Mouse (Mus musculus): ENCODE results near the gene 1700015G11Rik. TPM values are rescaled to one million over a fixed set of nuclear protein-coding genes. Genes with fewer than 3 reads are reported as not detected.

Gene 1700015G11Rik
- polyA plus RNA-seq, 1 experiment from 2014 or later: not detected

DNA sequence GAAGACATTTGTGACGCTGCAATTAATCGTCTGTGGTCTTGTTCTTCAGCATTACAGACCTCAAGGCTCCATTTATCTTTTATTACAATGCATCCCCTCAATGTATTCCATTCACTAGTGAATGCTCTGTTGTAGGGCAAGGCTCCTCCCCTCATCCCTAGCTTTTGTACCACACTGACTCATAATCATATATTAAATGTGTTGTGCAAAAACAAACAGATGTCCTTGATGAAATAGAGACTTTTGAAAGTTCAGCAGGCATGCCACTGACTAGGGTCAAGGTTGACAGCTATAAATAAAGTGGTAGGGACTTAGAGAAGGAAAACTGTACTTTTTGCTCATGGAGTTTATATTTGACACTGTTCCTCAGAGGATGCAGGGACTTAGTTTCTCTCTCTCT is 42.0 kb downstream of the 1700015G11Rik start:
- no peak overlapping the region for H3K4me2 ChIP-seq (ENCODE audit: low read depth, low read length)
- 33% methylated on average over 2 of the region's 2 CpGs for WGBS
- ATAC-seq (ENCODE audit: low read depth): peak; percentile 12; the same call in 1 of the 2 replicates
- no peaks in the 10 kb centered on the region for H3K9me3 ChIP-seq (ENCODE audit: control insufficient read depth, low read length)
- H3K36me3 ChIP-seq (ENCODE audit: control insufficient read depth, insufficient read depth, low read length): no peaks in the 10 kb centered on the region
- no peak overlapping the region for H3K4me3 ChIP-seq (ENCODE audit: low read depth, low read length)
- H3K9ac ChIP-seq (replicated peaks; ENCODE audit: low read depth, low read length): no peak overlapping the region
- H3K27me3 ChIP-seq (ENCODE audit: control insufficient read depth, insufficient read depth, low read length): no peaks in the 10 kb centered on the region
- H3K27ac ChIP-seq (ENCODE audit: low read depth, low read length): no peak overlapping the region
- 0 out of 2 replicates have a peak, but pooled peaks cover 3% of the 10 kb centered on the region for H3K4me1 ChIP-seq (ENCODE audit: control insufficient read depth, insufficient read depth, low read length)

DNA sequence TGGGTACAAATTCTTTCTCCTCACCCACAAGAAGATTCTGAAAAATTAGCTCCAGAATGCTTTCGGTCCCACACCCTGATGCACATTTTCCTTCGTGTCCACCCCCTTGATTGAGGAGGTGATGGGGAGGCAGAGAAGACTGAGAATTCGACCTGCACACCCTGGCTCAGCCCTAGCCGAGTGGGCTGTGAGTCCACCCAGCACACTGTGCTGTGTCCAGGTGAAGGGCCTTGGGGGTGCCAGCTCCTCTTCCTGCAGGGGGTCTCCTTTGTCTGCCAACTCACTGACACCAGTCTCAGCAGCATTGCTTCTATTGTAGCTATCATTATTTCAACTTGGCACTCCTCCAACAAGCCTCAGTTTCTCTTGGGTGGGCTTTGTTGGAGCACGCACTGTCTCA is 42.4 kb downstream of the 1700015G11Rik start:
- 55% methylated on average over 5 of the region's 5 CpGs for WGBS
- H3K9me3 ChIP-seq (ENCODE audit: control insufficient read depth, low read length): no peaks in the 10 kb centered on the region
- 0 out of 2 replicates have a peak, but pooled peaks cover 3% of the 10 kb centered on the region for H3K4me1 ChIP-seq (ENCODE audit: control insufficient read depth, insufficient read depth, low read length)
- H3K4me3 ChIP-seq (ENCODE audit: low read depth, low read length): no peak overlapping the region
- H3K27me3 ChIP-seq (ENCODE audit: control insufficient read depth, insufficient read depth, low read length): no peaks in the 10 kb centered on the region
- H3K36me3 ChIP-seq (ENCODE audit: control insufficient read depth, insufficient read depth, low read length): no peaks in the 10 kb centered on the region
- no peak overlapping the region for H3K27ac ChIP-seq (ENCODE audit: low read depth, low read length)
- no peak overlapping the region for H3K9ac ChIP-seq (replicated peaks; ENCODE audit: low read depth, low read length)
- ATAC-seq (ENCODE audit: low read depth): peak; percentile 39; the same call in 1 of the 2 replicates
- no peak overlapping the region for H3K4me2 ChIP-seq (ENCODE audit: low read depth, low read length)

DNA sequence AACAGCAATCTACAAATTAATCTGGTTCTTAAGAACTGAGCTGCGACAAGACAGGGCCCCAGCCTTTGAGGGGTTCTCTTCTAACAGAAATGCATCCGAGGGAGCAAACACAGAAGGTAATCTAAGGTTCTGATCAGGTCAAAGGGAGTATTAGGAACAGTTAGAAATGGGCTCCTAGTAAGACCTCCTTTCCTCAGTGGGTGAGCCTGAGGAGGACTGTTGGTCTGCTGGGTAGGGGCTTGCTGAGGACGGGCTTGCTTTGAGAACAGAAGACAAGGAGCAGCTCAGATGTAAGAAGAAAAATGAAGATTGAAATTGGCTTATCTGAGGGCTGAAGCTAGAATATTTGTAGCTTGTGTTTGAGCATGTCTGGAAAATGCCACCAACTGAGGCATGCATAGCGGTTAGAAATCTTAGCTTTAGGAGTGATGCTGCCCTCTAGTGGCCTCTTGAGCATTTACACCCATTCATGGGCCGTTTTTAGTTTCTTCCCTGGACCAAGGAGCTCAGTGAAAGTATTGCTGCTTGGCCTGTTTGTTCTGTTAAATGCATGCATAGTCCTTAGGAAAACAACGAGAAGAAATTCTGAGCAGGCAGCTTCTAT is 43.2 kb downstream of the 1700015G11Rik start:
- peak; percentile 76 for ATAC-seq (ENCODE audit: low read depth)
- WGBS: 31% methylated on average over 6 of the region's 6 CpGs
- Histone ChIP-seq H3K4me3 (ENCODE audit: low read depth, low read length) (no peak overlapping the region), H3K36me3 (ENCODE audit: control insufficient read depth, insufficient read depth, low read length) (no peaks in the 10 kb centered on the region), H3K9me3 (ENCODE audit: control insufficient read depth, low read length) (no peaks in the 10 kb centered on the region), H3K27me3 (ENCODE audit: control insufficient read depth, insufficient read depth, low read length) (no peaks in the 10 kb centered on the region), H3K27ac (ENCODE audit: low read depth, low read length) (peak overlapping the region; percentile 39; the same call in 1 of the 2 replicates), H3K9ac (replicated peaks; ENCODE audit: low read depth, low read length) (no peak overlapping the region), H3K4me1 (ENCODE audit: control insufficient read depth, insufficient read depth, low read length) (0 out of 2 replicates have a peak, but pooled peaks cover 3% of the 10 kb centered on the region), H3K4me2 (ENCODE audit: low read depth, low read length) (no peak overlapping the region)

DNA sequence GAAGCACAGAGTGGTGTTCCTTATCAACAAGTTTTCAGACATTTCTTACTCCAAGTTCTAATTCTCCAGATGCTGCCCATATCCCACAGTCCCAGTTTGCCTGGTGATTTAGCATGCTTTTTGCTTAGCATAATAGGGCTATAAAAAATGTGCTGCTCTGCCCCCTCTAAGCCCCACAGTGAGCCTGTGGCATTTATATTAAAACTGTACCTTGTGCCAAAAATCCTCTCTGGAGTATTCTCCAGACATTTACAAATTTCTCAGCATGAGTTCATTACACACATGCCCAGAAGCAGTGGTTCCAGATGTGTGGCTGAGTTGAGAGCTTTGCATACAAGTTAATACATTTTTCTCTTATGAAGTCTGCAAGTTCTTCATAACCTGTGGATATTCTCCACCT is 46.1 kb downstream of the 1700015G11Rik start:
- H3K27me3 ChIP-seq (ENCODE audit: control insufficient read depth, insufficient read depth, low read length): no peaks in the 10 kb centered on the region
- H3K36me3 ChIP-seq (ENCODE audit: control insufficient read depth, insufficient read depth, low read length): no peaks in the 10 kb centered on the region
- no peaks in the 10 kb centered on the region for H3K4me1 ChIP-seq (ENCODE audit: control insufficient read depth, insufficient read depth, low read length)
- ATAC-seq (ENCODE audit: low read depth): no peak
- no peak overlapping the region for H3K27ac ChIP-seq (ENCODE audit: low read depth, low read length)
- H3K9me3 ChIP-seq (ENCODE audit: control insufficient read depth, low read length): no peaks in the 10 kb centered on the region
- H3K9ac ChIP-seq (replicated peaks; ENCODE audit: low read depth, low read length): no peak overlapping the region
- no peak overlapping the region for H3K4me3 ChIP-seq (ENCODE audit: low read depth, low read length)
- H3K4me2 ChIP-seq (ENCODE audit: low read depth, low read length): no peak overlapping the region

DNA sequence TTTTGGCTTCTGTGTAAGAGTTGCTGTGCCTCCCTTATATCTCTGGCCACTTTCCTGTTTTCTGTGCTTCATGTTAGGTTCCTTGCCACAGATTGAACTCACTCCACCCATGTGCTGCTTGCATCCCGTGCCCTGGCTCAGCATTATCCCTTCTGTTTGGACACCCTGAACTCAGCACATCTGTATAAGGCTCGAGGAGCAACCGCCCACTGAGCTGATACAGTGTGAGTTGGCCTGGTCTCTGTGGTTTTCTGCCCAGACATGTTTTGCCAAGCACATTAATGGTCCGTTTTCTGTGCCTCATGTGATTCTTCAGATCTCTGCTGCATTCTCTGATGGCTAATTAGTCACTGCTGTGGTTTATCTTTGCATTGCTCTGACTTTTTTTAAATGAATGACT is 47.9 kb downstream of the 1700015G11Rik start:
- no peak overlapping the region for H3K27ac ChIP-seq (ENCODE audit: low read depth, low read length)
- WGBS: 79% methylated on average over 4 of the region's 4 CpGs
- no peaks in the 10 kb centered on the region for H3K36me3 ChIP-seq (ENCODE audit: control insufficient read depth, insufficient read depth, low read length)
- no peak overlapping the region for H3K4me2 ChIP-seq (ENCODE audit: low read depth, low read length)
- H3K27me3 ChIP-seq (ENCODE audit: control insufficient read depth, insufficient read depth, low read length): no peaks in the 10 kb centered on the region
- H3K4me3 ChIP-seq (ENCODE audit: low read depth, low read length): no peak overlapping the region
- no peak for ATAC-seq (ENCODE audit: low read depth)
- H3K9me3 ChIP-seq (ENCODE audit: control insufficient read depth, low read length): no peaks in the 10 kb centered on the region
- no peaks in the 10 kb centered on the region for H3K4me1 ChIP-seq (ENCODE audit: control insufficient read depth, insufficient read depth, low read length)
- H3K9ac ChIP-seq (replicated peaks; ENCODE audit: low read depth, low read length): no peak overlapping the region

DNA sequence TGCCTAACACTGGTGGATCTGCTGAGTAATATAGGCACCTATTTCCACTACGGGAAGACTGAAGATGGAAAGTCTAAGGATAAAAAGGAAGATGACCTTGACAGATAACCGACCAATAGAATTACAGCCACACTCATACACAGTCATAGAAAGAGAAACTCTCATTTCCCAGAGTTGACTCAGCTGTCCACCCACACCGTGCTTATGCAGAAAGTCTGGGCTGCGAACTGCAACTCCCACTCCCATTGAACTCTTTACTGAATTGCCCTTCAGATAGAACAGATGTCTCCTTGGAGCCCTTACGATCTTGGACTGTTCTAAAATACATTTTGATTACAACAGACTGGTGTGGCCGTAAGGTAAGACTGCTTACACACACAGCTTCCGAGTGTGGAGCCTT is 50.8 kb downstream of the 1700015G11Rik start:
- H3K9me3 ChIP-seq (ENCODE audit: control insufficient read depth, low read length): no peaks in the 10 kb centered on the region
- peaks cover 13% of the 10 kb centered on the region; the same call in 1 of the 2 replicates for H3K4me1 ChIP-seq (ENCODE audit: control insufficient read depth, insufficient read depth, low read length)
- H3K4me2 ChIP-seq (ENCODE audit: low read depth, low read length): no peak overlapping the region
- ATAC-seq (ENCODE audit: low read depth): no peak
- no peaks in the 10 kb centered on the region for H3K27me3 ChIP-seq (ENCODE audit: control insufficient read depth, insufficient read depth, low read length)
- WGBS: 88% methylated on average over 7 of the region's 7 CpGs
- H3K9ac ChIP-seq (replicated peaks; ENCODE audit: low read depth, low read length): no peak overlapping the region
- H3K27ac ChIP-seq (ENCODE audit: low read depth, low read length): no peak overlapping the region
- no peak overlapping the region for H3K4me3 ChIP-seq (ENCODE audit: low read depth, low read length)
- H3K36me3 ChIP-seq (ENCODE audit: control insufficient read depth, insufficient read depth, low read length): no peaks in the 10 kb centered on the region

DNA sequence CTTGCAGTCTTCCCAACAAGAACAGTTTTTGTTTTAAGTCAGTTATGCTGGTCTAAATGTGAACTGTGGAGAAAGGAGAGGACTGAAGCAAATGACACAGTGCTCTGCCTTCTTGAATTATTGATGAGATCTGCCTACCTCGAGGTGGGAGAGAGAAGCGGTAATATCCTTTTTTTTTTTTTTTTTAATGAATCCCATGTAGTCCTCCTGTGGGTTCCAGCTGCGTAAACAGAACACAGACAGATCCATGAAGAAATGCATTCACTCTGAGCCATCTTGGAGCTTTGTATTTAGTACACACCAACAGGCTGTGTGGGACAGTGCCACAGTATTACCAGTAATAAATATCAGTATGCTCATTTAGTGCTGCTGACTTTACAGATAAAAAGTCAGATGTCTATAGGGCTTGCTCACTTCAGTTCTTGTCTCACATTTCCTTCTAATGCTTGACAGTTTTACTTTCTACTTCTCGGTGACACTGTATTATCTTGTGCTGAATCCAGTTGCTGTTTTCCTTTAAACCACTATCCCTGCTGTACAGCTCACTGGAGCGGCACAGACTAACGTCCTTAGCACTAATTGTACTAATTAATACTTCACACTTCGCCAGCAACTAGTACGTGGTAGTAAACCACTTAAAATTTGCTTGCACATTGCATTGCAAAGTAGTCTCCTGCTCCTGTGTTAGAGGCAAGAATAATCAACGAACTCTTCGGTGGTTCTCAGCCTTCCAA is 53.1 kb downstream of the 1700015G11Rik start:
- Histone ChIP-seq H3K9ac (replicated peaks; ENCODE audit: low read depth, low read length) (no peak overlapping the region), H3K4me2 (ENCODE audit: low read depth, low read length) (no peak overlapping the region), H3K9me3 (ENCODE audit: control insufficient read depth, low read length) (no peaks in the 10 kb centered on the region), H3K4me1 (ENCODE audit: control insufficient read depth, insufficient read depth, low read length) (peaks cover 13% of the 10 kb centered on the region; the same call in 1 of the 2 replicates), H3K27me3 (ENCODE audit: control insufficient read depth, insufficient read depth, low read length) (no peaks in the 10 kb centered on the region), H3K36me3 (ENCODE audit: control insufficient read depth, insufficient read depth, low read length) (no peaks in the 10 kb centered on the region), H3K27ac (ENCODE audit: low read depth, low read length) (0 out of 2 replicates have a peak overlapping the region, but pooled peaks have one; percentile 30), H3K4me3 (ENCODE audit: low read depth, low read length) (no peak overlapping the region)
- peak; percentile 81 for ATAC-seq (ENCODE audit: low read depth)
- 39% methylated on average over 10 of the region's 10 CpGs for WGBS

Other genes starting within 250 kb of the 1700015G11Rik start
- 14.6 and 19.9 TPM in 2 replicates for gene Gas2, start 153.7 kb downstream of the 1700015G11Rik start, polyA plus RNA-seq (2014; fragmentation: Nextera tagmentation; extraction: Ambion mirVana)
- gene Fancf, start 153.5 kb downstream of the 1700015G11Rik start, polyA plus RNA-seq (2014; fragmentation: Nextera tagmentation; extraction: Ambion mirVana): 11.0 and 13.7 TPM in 2 replicates
- gene Svip, start 9.7 kb downstream of the 1700015G11Rik start, polyA plus RNA-seq (2014; fragmentation: Nextera tagmentation; extraction: Ambion mirVana): 25.9 and 28.0 TPM in 2 replicates